Mouse (Mus musculus) testis, postnatal 14 days (tissue): Measurements from ENCODE around the gene Sec22b.

Experiments used
- DNase-seq: peaks from one replicate; pipeline ENCODE4 v3.0.0; 2021; ENCODE audit warnings: low spot score

Sec22b gene

DNA sequence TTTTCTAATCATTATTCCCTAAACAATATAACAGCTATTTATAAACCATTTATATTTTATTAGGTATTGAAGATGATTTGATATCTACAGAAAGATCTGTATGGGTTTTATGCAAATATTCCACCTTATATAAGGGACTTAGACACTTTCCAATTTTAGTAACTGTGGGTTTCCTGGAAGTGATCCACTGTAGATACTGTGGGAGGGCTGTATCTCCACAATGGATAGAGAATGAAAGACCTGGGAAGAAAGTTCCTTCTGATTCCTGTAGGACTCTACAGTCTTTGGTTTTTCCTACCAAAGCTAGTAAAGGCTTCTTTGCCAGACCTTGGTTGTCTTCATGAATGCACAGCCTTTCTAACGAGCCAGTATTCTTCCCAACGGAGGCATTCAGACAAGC, 8.7 kb downstream of the Sec22b start:
- DNase-seq: no peak

- DNase-seq: no peak
Observed at GRCm38 (mm10) chr3:97911093-97911492, 10.1 kb downstream of the Sec22b start.

GRCm38 (mm10) chr3:97915081-97915480, 14.1 kb downstream of the Sec22b start:
- no peak for DNase-seq

DNA sequence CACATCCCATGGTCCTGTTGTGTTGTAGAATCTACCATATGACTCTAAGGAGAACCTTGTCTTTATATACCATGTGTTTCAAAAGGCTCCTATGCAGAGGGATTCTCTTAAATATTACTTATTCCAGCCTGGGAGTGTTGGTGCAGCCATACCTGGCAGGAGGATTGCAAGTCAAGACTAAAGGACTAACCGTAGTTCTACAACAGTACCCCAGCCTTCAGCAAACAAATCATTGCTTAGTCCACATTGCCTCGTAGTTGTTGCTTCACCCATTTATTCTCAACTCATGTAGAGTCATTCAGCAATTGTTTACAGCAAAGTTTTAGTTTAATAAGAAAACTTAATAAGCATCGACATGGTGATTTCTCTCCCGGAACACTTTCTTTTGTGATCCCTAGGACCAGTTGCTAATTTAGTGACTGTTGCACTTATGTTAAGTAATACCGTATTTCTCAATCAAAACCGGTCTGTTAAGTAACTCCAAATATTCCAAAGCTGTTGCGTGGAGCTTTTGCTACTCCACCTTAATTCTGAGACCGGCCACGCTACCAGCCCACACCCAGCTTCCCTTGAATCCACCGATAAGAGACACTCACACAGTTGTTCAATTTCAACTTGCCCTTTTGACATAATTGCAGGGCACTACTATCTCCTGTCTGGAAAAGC, 18.0 kb downstream of the Sec22b start:
- no peak for DNase-seq

- DNase-seq: no peak
Observed at GRCm38 (mm10) chr3:97925246-97925645, 24.3 kb downstream of the Sec22b start.

GRCm38 (mm10) chr3:97927322-97927721, 26.3 kb downstream of the Sec22b start:
- DNase-seq: no peak

- DNase-seq: peak; percentile 27
Observed at GRCm38 (mm10) chr3:97928968-97929858, 28.2 kb downstream of the Sec22b start.

DNA sequence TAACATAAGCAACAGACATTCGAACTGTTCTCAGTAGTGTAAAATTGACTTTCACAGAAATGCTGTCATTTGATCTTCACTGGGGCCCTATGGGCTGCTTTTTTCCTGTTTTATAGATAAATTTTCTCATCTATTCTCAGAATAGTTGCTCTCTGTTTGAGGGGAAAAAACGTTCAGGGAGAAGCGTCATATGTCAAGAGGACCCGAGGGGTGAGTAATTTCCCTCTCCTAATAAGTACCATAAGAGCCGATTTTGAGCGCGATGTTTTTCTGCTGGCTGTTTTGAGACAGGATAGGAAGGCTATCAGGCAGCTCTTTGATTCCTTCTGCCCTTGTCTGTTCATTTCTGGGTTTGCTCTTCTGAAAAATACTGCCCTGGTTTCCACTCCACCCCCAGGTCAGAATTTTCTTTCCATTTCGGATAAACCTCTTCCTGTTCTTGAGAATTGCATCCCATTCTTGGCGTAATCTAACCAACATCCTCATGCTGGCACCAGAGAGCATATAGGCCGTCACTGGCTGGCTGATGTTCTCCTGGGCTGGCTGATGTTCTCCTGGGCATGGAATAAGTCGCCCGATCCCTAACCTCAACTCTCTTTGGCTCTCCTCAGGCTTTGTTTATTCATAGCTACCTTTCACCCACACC, 29.3 kb downstream of the Sec22b start:
- no peak for DNase-seq

DNA sequence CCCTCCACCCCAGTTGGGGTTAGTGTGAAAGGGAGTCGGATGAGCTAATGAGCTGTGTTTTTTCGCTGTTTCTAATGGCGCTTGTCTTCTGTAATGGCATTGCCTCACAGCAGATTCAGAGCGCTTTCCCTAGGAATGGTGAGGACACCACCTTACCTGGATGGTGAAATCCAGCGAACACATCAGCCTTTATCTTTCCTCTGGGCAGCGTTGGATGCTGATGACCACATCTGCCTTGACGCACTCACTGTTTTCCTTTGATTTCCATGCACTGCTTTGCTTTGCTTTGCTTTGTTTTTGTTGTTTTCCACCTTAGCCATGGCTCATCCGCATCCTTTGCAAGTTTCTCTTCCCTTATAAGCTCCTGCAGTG, 29.8 kb downstream of the Sec22b start:
- no peak for DNase-seq

- DNase-seq: no peak
Observed at GRCm38 (mm10) chr3:97931310-97931885, 30.4 kb downstream of the Sec22b start.

DNA sequence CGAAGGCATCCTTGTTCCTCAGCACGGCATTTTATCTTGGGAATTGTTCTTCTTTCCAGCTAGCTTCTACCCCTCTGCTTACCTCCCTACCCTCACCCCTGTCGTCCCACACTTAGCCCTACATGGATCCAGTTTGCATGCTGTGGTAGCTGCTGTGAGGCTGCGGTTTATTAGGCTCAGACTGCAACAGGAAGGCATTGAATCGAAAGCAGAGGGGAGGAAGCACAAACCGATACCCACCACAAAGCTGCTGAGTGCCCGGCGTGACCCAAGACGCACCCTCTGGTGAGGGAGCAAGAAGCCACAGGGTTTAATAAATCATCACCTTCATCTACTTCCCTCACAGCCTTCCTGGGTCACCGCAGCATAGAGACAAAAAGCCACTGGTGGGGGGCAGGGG, 31.1 kb downstream of the Sec22b start:
- DNase-seq: no peak

GRCm38 (mm10) chr3:97932771-97933170, 31.8 kb downstream of the Sec22b start:
- no peak for DNase-seq

DNA sequence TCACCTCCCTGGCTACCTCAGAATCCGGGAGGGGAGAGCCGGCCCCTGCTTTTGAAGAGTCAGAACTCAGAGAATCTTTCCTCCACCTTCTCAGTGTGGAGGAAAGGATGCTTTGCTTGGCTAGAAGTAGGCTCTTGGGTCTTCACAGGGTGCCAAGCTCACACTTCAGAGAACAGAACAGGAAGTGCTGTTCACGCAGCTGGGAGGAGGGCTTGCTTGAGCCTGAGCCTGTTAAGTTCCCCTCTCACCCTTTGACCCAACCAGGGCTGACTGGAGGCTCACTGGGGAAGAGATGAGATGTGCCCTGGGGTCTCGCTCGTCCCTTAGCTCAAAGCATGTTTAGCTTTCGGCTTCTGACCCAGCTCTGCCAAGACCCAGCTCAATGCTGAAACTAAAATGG, 32.3 kb downstream of the Sec22b start:
- no peak for DNase-seq

DNA sequence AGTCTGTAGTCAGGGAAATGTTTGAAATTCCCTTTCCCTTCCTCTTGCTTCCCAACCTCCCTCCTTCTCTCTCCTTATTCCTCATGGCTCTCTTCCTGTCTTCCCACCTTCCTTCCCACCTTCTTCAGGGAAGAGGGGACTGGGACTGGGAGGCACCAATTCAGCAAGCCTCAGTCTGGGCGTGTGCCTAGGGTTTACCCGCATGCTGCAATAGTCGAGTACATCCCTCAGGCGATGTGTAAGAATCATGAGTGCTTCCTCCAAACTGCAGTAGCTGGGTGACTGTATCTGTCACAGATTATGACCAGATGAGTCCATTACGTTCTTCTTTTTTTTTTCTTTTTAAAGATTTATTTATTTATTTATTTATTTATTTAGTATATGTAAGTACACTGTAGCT, 32.8 kb downstream of the Sec22b start:
- DNase-seq: no peak

GRCm38 (mm10) chr3:97934331-97935300, 33.6 kb downstream of the Sec22b start:
- no peak for DNase-seq

GRCm38 (mm10) chr3:97937068-97937944, 36.3 kb downstream of the Sec22b start:
- no peak for DNase-seq

- DNase-seq: no peak
Observed at GRCm38 (mm10) chr3:97937945-97938266, 36.9 kb downstream of the Sec22b start.

- no peak for DNase-seq
Observed at GRCm38 (mm10) chr3:97938814-97939526, 38.0 kb downstream of the Sec22b start.

DNA sequence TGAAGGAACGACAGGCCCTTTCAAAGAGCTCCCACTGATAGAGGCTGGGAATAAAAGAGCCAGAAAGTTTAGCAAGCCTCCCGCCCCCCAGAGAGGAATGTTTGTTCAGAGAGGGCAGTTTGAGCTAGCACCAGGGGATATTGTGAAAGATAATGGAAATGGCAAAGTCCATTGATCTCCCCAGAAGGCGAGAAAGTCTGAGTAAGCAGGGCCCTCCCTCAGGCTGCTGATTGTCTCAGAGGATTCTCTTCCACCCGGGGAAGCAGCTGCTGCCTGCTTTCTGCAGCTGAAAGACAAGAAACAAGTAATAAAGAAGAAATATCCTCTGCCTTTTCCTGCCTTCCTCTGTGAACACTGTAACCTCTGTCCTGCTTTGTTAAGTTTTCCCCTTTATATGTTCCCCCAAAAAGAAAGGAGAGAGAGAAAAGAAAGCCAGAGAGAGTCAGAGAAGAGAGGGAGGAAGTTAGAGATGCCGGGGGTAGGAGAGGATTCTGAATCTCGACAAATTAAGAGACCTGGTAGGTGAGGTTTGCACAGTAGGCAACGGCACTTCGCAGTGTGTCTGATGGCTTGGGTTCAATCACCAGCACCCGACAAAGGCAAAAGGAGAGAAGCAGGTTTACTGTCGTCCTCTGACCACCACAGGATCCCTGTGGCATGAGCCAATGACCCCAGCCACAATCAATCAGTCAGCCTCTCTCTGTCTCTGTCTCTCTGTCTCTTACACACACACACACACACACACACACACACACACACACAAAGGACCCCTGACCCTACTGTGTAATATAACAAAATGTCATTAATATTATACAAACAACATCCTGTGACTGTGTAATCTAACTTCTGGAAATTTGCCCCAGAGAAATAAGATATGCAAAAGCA, 38.9 kb downstream of the Sec22b start:
- no peak for DNase-seq
